Mouse (Mus musculus): ENCODE measurements around the gene Sned1. TPM values are rescaled to one million over a fixed set of nuclear protein-coding genes. Genes with fewer than 3 reads are reported as not detected.

Sned1 gene
- polyA plus RNA-seq, 1 experiment: 7.1 TPM

- no peak overlapping the region for H3K4me3 ChIP-seq (ENCODE audit: insufficient read depth, low read length)
- H3K4me1 ChIP-seq (ENCODE audit: control insufficient read depth, insufficient read depth, low read length): no peaks in the 10 kb centered on the region
- TF ChIP-seq POLR2A (IDR thresholded peaks at IDR 0.05; ENCODE audit: extremely low read depth, insufficient read depth, low read length) (no peak), CTCF (IDR thresholded peaks at IDR 0.05; ENCODE audit: extremely low read depth, insufficient read depth, low read length) (no peak)
- H3K27ac ChIP-seq (ENCODE audit: insufficient read depth, low read length): no peak overlapping the region
These were observed 8.2 kb upstream of the Sned1 start for GRCm38 (mm10) chr1:93227303-93227975.

GRCm38 (mm10) chr1:93227976-93228365 is 7.7 kb upstream of the Sned1 start:
- Histone ChIP-seq H3K4me3 (ENCODE audit: insufficient read depth, low read length) (no peak overlapping the region), H3K4me1 (ENCODE audit: control insufficient read depth, insufficient read depth, low read length) (no peaks in the 10 kb centered on the region), H3K27ac (ENCODE audit: insufficient read depth, low read length) (no peak overlapping the region)
- TF ChIP-seq POLR2A (IDR thresholded peaks at IDR 0.05; ENCODE audit: extremely low read depth, insufficient read depth, low read length) (no peak), CTCF (IDR thresholded peaks at IDR 0.05; ENCODE audit: extremely low read depth, insufficient read depth, low read length) (no peak)

- H3K4me3 ChIP-seq (ENCODE audit: insufficient read depth, low read length): no peak overlapping the region
- H3K27ac ChIP-seq (ENCODE audit: insufficient read depth, low read length): no peak overlapping the region
- no peaks in the 10 kb centered on the region for H3K4me1 ChIP-seq (ENCODE audit: control insufficient read depth, insufficient read depth, low read length)
- TF ChIP-seq CTCF (IDR thresholded peaks at IDR 0.05; ENCODE audit: extremely low read depth, insufficient read depth, low read length) (no peak), POLR2A (IDR thresholded peaks at IDR 0.05; ENCODE audit: extremely low read depth, insufficient read depth, low read length) (no peak)
These were observed 6.4 kb upstream of the Sned1 start for GRCm38 (mm10) chr1:93229221-93229620.

- Histone ChIP-seq H3K27ac (ENCODE audit: insufficient read depth, low read length) (no peak overlapping the region), H3K4me3 (ENCODE audit: insufficient read depth, low read length) (no peak overlapping the region), H3K4me1 (ENCODE audit: control insufficient read depth, insufficient read depth, low read length) (no peaks in the 10 kb centered on the region)
- TF ChIP-seq CTCF (IDR thresholded peaks at IDR 0.05; ENCODE audit: extremely low read depth, insufficient read depth, low read length) (no peak), POLR2A (IDR thresholded peaks at IDR 0.05; ENCODE audit: extremely low read depth, insufficient read depth, low read length) (no peak)
These were observed 6.0 kb upstream of the Sned1 start for GRCm38 (mm10) chr1:93229626-93230025.

GRCm38 (mm10) chr1:93236545-93236924 is 894 bp downstream of the Sned1 start:
- Histone ChIP-seq H3K27ac (ENCODE audit: insufficient read depth, low read length) (no peak overlapping the region), H3K4me1 (ENCODE audit: control insufficient read depth, insufficient read depth, low read length) (no peaks in the 10 kb centered on the region), H3K4me3 (ENCODE audit: insufficient read depth, low read length) (peak overlapping the region; percentile 35)
- TF ChIP-seq CTCF (IDR thresholded peaks at IDR 0.05; ENCODE audit: extremely low read depth, insufficient read depth, low read length) (no peak), POLR2A (IDR thresholded peaks at IDR 0.05; ENCODE audit: extremely low read depth, insufficient read depth, low read length) (no peak)

- H3K27ac ChIP-seq (ENCODE audit: insufficient read depth, low read length): no peak overlapping the region
- TF ChIP-seq POLR2A (IDR thresholded peaks at IDR 0.05; ENCODE audit: extremely low read depth, insufficient read depth, low read length) (no peak), CTCF (IDR thresholded peaks at IDR 0.05; ENCODE audit: extremely low read depth, insufficient read depth, low read length) (no peak)
- no peaks in the 10 kb centered on the region for H3K4me1 ChIP-seq (ENCODE audit: control insufficient read depth, insufficient read depth, low read length)
- no peak overlapping the region for H3K4me3 ChIP-seq (ENCODE audit: insufficient read depth, low read length)
These were observed 2.0 kb downstream of the Sned1 start for GRCm38 (mm10) chr1:93237676-93238075.

- H3K27ac ChIP-seq (ENCODE audit: insufficient read depth, low read length): no peak overlapping the region
- no peaks in the 10 kb centered on the region for H3K4me1 ChIP-seq (ENCODE audit: control insufficient read depth, insufficient read depth, low read length)
- TF ChIP-seq CTCF (IDR thresholded peaks at IDR 0.05; ENCODE audit: extremely low read depth, insufficient read depth, low read length): 0 out of 2 replicates have a peak, but pooled peaks have one; percentile 27
- no peak for TF ChIP-seq POLR2A (IDR thresholded peaks at IDR 0.05; ENCODE audit: extremely low read depth, insufficient read depth, low read length)
- H3K4me3 ChIP-seq (ENCODE audit: insufficient read depth, low read length): no peak overlapping the region
These were observed 2.6 kb downstream of the Sned1 start for GRCm38 (mm10) chr1:93238201-93238600.

- H3K4me1 ChIP-seq (ENCODE audit: control insufficient read depth, insufficient read depth, low read length): no peaks in the 10 kb centered on the region
- H3K27ac ChIP-seq (ENCODE audit: insufficient read depth, low read length): no peak overlapping the region
- H3K4me3 ChIP-seq (ENCODE audit: insufficient read depth, low read length): no peak overlapping the region
- no peak for TF ChIP-seq CTCF (IDR thresholded peaks at IDR 0.05; ENCODE audit: extremely low read depth, insufficient read depth, low read length)
- TF ChIP-seq POLR2A (IDR thresholded peaks at IDR 0.05; ENCODE audit: extremely low read depth, insufficient read depth, low read length): no peak
These were observed 10.3 kb downstream of the Sned1 start for GRCm38 (mm10) chr1:93245936-93246335.

- TF ChIP-seq CTCF (IDR thresholded peaks at IDR 0.05; ENCODE audit: extremely low read depth, insufficient read depth, low read length) (no peak), POLR2A (IDR thresholded peaks at IDR 0.05; ENCODE audit: extremely low read depth, insufficient read depth, low read length) (no peak)
- Histone ChIP-seq H3K4me1 (ENCODE audit: control insufficient read depth, insufficient read depth, low read length) (no peaks in the 10 kb centered on the region), H3K27ac (ENCODE audit: insufficient read depth, low read length) (no peak overlapping the region), H3K4me3 (ENCODE audit: insufficient read depth, low read length) (no peak overlapping the region)
These were observed 16.9 kb downstream of the Sned1 start for GRCm38 (mm10) chr1:93252586-93252985.

- Histone ChIP-seq H3K4me3 (ENCODE audit: insufficient read depth, low read length) (no peak overlapping the region), H3K4me1 (ENCODE audit: control insufficient read depth, insufficient read depth, low read length) (no peaks in the 10 kb centered on the region), H3K27ac (ENCODE audit: insufficient read depth, low read length) (no peak overlapping the region)
- TF ChIP-seq CTCF (IDR thresholded peaks at IDR 0.05; ENCODE audit: extremely low read depth, insufficient read depth, low read length) (no peak), POLR2A (IDR thresholded peaks at IDR 0.05; ENCODE audit: extremely low read depth, insufficient read depth, low read length) (no peak)
These were observed 20.1 kb downstream of the Sned1 start for GRCm38 (mm10) chr1:93255761-93256160.

Measured in cortical plate, adult 2 months (tissue).